Mouse (Mus musculus) adrenal gland, adult 8-10 months (tissue): Measurements from ENCODE around the gene Tnnt1. TPM values are rescaled to one million over a fixed set of nuclear protein-coding genes. Genes with fewer than 3 reads are reported as not detected.
A peak's percentile ranks its signal among the peaks of the same experiment; 100 is the strongest.

Experiments
- DNase-seq: peaks from one replicate; pipeline ENCODE4 v3.0.0; 2022
- total RNA-seq, 4 experiments: library from RNA; stranded (reverse); gene quantifications; 2 replicates each; pipeline ENCODE4 v1.2.4; 2022

Gene Tnnt1
- total RNA-seq, 4 experiments from 2014 or later: 0.46 to 1.5 (median 1.1) TPM

DNA sequence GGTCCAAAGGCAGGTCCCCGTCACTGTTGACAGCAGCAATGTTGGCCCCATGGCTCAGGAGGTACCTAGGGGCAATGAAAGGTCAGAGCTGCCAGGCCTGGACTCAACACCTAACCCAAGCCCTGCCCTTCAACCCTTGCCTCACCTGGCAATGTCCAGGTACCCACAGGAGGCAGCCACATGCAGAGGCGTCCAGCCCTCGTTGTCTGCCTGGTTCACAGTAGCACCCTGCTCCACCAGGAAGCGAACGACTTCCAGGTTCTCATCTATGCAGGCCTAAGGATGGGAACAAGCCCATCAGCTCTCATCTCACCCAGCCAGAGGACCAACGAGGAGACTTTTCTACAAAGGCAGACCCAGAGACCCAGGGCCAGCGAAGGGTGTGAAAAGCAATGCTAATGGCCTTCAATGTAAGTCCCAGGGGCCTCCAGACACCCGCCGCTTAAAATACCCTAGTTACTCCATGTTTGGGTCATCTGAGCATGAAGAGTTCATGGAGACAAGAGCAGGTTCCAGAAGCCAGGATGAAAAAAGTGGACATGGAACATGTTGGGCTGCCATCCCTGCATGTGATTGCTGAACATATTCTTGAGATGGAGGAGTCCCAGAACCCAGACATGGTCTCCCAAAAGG, 18.8 kb downstream of the Tnnt1 start:
- no peak for DNase-seq

GRCm38 (mm10) chr7:4496468-4496867, 19.7 kb downstream of the Tnnt1 start:
- peak; percentile 52 for DNase-seq

DNA sequence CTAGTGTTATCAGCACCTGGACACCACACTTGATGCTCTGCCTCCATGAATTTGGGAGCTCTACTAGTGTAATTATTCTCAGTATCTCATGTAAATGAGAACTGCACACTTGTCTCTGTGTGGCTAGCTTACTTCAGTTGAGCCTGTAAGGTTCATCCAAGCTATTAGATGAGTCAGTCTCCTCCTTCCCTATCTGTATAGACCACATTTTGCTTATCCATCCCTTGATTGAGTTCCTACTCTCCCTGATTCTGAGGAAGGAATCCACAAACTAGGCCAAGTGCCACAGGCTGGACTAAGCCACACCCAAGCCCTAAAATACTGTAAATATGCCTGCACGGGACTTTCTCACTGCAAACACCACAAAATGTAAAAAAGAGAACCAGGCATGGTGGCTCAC, 22.2 kb downstream of the Tnnt1 start:
- DNase-seq: no peak

- DNase-seq: no peak
Measured at GRCm38 (mm10) chr7:4492284-4493224, 23.6 kb downstream of the Tnnt1 start.

DNA sequence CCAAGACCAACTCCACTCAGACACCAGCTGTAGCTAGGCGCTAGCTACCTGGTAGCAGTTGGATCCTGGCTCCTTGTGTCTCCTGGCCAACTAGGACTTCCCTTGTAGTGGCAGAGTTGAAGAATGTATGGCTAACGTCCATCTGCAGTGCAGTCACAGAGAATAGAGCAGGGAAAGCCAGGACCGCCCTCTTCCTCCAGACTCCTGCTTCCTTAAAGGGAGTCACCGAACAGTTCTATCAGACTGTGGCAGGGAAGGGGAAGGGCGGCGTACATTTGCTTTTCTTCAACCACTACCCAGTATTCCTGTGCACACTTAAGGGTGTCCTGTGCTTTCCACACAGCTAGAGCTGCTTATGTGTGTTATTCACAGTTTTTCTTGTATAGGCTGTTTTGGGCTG, 24.9 kb downstream of the Tnnt1 start:
- no peak for DNase-seq

GRCm38 (mm10) chr7:4482281-4482680, 33.9 kb downstream of the Tnnt1 start:
- no peak for DNase-seq

GRCm38 (mm10) chr7:4479674-4480073, 36.5 kb downstream of the Tnnt1 start:
- DNase-seq: no peak

DNA sequence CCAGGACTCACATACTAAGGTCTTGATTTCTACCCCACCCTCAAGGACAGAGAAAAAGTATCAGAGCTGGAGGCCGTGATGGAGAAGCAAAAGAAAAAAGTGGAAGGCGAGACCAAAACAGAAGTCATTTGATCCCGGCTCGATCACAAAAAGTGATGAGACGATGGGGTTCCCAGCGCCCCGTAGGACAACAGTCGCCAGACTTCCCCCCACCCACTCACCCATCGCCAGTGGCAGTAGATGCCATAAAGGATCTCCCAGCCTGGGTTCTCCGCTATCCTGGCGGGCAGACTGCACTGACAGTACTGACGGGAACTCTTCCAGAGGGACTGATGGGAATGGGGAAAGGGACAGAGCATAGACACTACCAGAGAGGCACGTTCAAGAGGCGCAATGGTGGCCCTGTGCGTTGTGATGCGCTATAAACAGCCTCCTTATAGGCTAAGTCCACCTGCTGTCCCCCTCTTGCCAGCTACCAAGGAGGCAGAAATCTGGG, 37.3 kb downstream of the Tnnt1 start:
- no peak for DNase-seq

GRCm38 (mm10) chr7:4478021-4478795, 38.0 kb downstream of the Tnnt1 start:
- peak; percentile 81 for DNase-seq

DNA sequence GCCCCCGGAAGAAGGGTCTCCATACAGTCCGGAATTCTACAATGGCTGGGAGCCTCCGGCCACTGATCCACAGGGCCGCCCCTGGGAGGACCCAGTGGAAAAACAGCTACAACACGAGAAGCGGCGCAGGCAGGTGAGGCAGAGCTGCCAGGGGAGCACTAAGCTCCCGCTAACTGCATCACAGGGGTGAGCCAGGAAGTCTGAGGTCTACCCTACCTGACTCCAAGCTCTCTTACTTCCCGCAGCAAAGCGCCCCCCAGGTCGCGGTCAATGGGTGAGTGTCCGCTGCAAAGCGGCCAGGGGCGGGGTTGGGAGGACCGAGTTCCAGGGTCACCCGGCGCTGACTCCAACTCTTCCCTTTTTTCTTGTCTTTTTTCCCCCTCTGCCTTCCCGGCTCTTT, 42.2 kb downstream of the Tnnt1 start:
- DNase-seq: no peak

DNA sequence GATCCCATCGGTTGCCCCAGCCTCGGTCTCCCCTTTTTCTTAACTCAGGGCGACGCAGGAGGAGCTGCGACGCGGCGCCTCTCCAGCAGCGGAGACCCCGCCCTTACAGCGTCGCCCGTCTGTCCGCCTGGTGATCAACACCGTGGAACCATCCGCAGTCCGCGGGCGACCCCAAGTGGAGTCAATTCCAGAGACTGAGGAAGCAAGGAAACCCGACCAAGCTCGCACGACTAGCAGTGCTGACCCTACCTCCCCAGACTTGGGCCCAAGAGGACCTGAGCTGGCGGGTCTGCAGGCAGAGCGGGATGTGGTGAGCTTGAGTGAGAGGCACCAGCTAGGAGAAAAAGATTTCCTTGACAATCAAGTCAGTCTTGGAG, 45.0 kb downstream of the Tnnt1 start:
- DNase-seq: peak; percentile 68

DNA sequence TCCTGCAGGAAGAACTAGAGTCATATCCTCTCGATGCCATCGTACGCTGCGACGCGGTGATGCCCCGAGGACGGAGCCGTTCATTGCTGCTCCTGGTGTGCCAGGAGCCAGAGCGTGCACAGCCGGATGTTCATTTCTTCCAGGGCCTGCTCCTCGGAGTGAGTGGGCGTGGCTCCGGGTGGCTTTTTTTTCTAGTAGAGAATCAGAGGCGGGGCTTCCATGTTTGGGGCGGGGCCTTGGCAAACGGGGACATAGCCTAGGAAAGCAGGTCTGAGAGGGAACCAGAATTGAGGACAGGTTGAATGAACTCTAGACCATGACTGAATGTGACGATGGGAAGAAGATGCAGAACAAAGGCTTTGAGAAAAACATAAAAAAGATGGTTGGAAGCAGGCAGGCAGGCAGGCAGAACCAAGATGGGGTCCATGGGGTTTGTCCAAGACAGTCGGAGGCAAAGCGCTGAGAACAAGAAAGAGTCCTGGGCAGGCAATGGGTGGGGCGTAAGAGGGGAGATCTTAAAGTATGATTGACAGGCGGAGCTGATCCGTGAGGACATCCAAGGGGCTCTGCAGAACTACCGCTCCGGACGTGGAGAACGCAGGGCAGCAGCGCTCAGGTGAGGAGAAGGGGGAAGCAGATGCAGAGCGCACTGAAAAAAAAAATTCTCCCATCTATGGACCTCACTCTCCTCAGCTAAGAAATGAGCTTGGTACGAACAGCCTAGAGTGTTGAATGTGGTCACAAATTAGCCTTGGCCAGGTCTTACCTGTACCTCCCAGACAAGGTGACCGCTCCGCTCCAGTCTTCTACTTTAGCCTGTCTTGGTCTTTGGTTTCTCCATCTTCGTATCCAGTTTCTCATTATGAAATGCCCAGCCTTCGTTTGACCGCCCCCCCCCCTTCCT, 45.7 kb downstream of the Tnnt1 start:
- peak; percentile 42 for DNase-seq

DNA sequence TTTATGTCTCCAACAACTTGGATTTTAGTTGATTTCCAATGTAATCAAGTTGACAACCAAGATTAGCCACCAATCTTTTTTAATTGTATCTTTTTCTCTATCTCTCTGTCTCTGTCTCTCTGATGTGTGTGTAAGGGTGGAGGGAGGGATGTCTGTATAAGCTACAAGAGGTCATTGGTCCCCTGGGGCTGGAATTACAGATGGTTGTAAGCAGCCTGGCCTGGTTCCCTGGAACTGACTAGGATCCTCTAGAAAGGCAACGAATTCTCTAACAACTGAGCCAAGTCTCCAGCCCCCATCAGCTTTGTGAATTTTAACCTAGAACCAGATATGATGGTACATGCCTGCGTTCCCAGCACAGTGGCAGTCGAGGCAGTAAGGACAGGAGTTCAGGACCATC, 48.4 kb downstream of the Tnnt1 start:
- no peak for DNase-seq

DNA sequence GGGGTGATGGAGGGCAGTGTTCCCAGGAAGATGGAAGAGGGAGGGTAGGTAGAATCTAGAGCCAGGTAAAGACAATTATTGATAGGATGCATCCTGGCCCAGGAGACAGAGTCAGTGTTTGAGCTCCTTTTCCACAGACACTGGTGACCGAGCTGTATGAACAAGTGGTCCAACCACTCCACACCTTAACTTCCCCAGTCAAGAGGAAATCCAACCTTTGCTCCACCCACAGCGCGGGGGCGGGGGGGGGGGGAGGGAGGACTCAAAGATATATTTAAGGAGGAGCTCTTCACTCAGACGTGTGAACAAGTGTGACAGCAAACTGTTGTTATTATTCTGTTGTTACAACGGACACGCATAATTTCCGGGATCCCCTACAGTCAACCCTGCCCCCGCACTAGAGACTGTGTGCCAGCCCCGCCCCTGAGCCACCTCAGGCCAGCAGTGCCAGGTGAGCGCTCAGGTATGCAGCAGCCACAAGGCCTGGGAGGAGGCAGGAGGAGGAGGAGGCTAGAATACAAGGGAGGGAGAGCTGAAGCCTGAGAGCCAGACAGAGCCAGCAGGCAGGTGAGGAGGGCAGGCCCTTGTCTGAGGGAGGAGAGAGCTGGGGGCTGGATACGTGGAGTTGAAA, 51.9 kb downstream of the Tnnt1 start:
- no peak for DNase-seq

- no peak for DNase-seq
Measured at GRCm38 (mm10) chr7:4460576-4461434, 55.4 kb downstream of the Tnnt1 start, which contains the start of gene Eps8l1. TSS of gene Eps8l1 (plus strand) at chr7:4460674.

Other genes with a start within 250 kb of the Tnnt1 start
- gene Ncr1, start 178.7 kb downstream of the Tnnt1 start, total RNA-seq: under 1 TPM; 0.25 to 0.44 (median 0.33) TPM
- gene Gp6, start 118.6 kb downstream of the Tnnt1 start, total RNA-seq: under 1 TPM in 3 of 4 experiments, not detected in 1; 0.08 to 0.17 (median 0.09) TPM
- 10 to 100 TPM; 16.7 to 21.4 (median 18.1) TPM for gene Rdh13, start 70.7 kb downstream of the Tnnt1 start, total RNA-seq
- gene Eps8l1, start 55.7 kb downstream of the Tnnt1 start, total RNA-seq: 1 to 10 TPM; 2.0 to 6.7 (median 3.9) TPM
- 100 to 1,000 TPM in 3 of 4 experiments, 10 to 100 TPM in 1; 76.7 to 152 (median 113) TPM for gene Ppp1r12c, start 14.7 kb downstream of the Tnnt1 start, total RNA-seq
- 1 to 10 TPM; 1.3 to 3.1 (median 2.5) TPM for gene Tnni3, start 7.8 kb upstream of the Tnnt1 start, total RNA-seq
- 1 to 10 TPM in 2 of 4 experiments, under 1 TPM in 2; 0.64 to 1.2 (median 1.0) TPM for gene Dnaaf3, start 16.1 kb upstream of the Tnnt1 start, total RNA-seq
- gene Syt5, start 31.2 kb upstream of the Tnnt1 start, total RNA-seq: 10 to 100 TPM in 1 of 4 experiments, 1 to 10 TPM in 3; 5.7 to 10.0 (median 8.6) TPM
- gene Ptprh, start 87.7 kb upstream of the Tnnt1 start, total RNA-seq: not detected
- 10 to 100 TPM in 2 of 4 experiments, 1 to 10 TPM in 2; 6.6 to 14.2 (median 9.5) TPM for gene Tmem86b, start 115.0 kb upstream of the Tnnt1 start, total RNA-seq
- 100 to 1,000 TPM in 1 of 4 experiments, 10 to 100 TPM in 3; 97.9 to 103 (median 98.5) TPM for gene Ppp6r1, start 142.6 kb upstream of the Tnnt1 start, total RNA-seq
- 10 to 100 TPM; 43.1 to 66.5 (median 50.5) TPM for gene Hspbp1, start 168.7 kb upstream of the Tnnt1 start, total RNA-seq
- gene Brsk1, start 174.2 kb upstream of the Tnnt1 start, total RNA-seq: 1 to 10 TPM; 4.2 to 8.0 (median 7.4) TPM
- 1 to 10 TPM in 1 of 4 experiments, under 1 TPM in 3; 0.49 to 1.1 (median 0.73) TPM for gene Tmem150b, start 208.9 kb upstream of the Tnnt1 start, total RNA-seq
- 10 to 100 TPM; 31.0 to 59.8 (median 43.8) TPM for gene Kmt5c, start 223.7 kb upstream of the Tnnt1 start, total RNA-seq
- 10 to 100 TPM in 1 of 4 experiments, 1 to 10 TPM in 3; 5.1 to 10.3 (median 9.1) TPM for gene Cox6b2, start 236.7 kb upstream of the Tnnt1 start, total RNA-seq